Mouse (Mus musculus) neural tube, embryonic 11.5 days (tissue): ENCODE results near the gene Cd36. TPM values are rescaled to one million over a fixed set of nuclear protein-coding genes. Genes with fewer than 3 reads are reported as not detected.

ENCODE experiments used
- ATAC-seq: fragments of 200-750 bp; cut with Nextera tagmentation; 2 replicates; pipeline ENCODE4 v1.8.0; 2017; ENCODE audit warnings: moderate number of reproducible peaks, mild to moderate bottlenecking, moderate TSS enrichment, moderate library complexity; ENCODE audit not compliant: insufficient read depth, low FRiP score, low TSS enrichment
- DNase-seq: peaks from one replicate; pipeline ENCODE4 v3.0.0-alpha.2; 2015; ENCODE audit warnings: low spot score
- H3K27ac ChIP-seq: fragments of 300-500 bp; sonication (generic); 2 replicates; pipeline ENCODE4 v1.5.1; 2014; ENCODE audit warnings: low read depth, mild to moderate bottlenecking, low read length
- H3K27me3 ChIP-seq: fragments of 300-500 bp; sonication (generic); 2 replicates; pipeline ENCODE4 v1.6.1; 2014; ENCODE audit warnings: mild to moderate bottlenecking, low read length, mixed read lengths; ENCODE audit not compliant: control insufficient read depth, insufficient read depth
- H3K36me3 ChIP-seq: fragments of 300-500 bp; sonication (generic); 2 replicates; pipeline ENCODE4 v1.6.1; 2014; ENCODE audit warnings: mild to moderate bottlenecking, low read length, moderate library complexity, mixed read lengths; ENCODE audit not compliant: control insufficient read depth, insufficient read depth
- H3K4me1 ChIP-seq: fragments of 300-500 bp; sonication (generic); 2 replicates; pipeline ENCODE4 v1.6.1; 2014; ENCODE audit warnings: low read length, mixed read lengths; ENCODE audit not compliant: control insufficient read depth, insufficient read depth
- H3K4me2 ChIP-seq: fragments of 300-500 bp; sonication (generic); 2 replicates; pipeline ENCODE4 v1.6.1; 2014; ENCODE audit warnings: low read depth, mild to moderate bottlenecking, moderate library complexity
- H3K4me3 ChIP-seq: fragments of 300-500 bp; sonication (generic); 2 replicates; pipeline ENCODE4 v1.5.1; 2014; ENCODE audit warnings: low read depth, low read length
- H3K9ac ChIP-seq: fragments of 300-500 bp; sonication (generic); 2 replicates; pipeline ENCODE4 v1.6.1; 2014; ENCODE audit warnings: mild to moderate bottlenecking, low read length
- H3K9me3 ChIP-seq: fragments of 300-500 bp; sonication (generic); 2 replicates; pipeline ENCODE4 v1.6.1; 2016; ENCODE audit warnings: low read length; ENCODE audit not compliant: control insufficient read depth
- WGBS: fragments of 180-500 bp; shearing (Covaris S2); extraction: QIAGEN DNeasy Blood & Tissue Kit; methylation state at CpG from one replicate; pipeline ENCODE4 v1.1.7; 2014; 5-methylcytosine and 5-hydroxymethylcytosine counted together
- polyA plus RNA-seq: library from polyadenylated mRNA; unstranded; fragments of >200 nt; fragmentation: Nextera tagmentation; extraction: Ambion mirVana; gene quantifications from 2 replicates; pipeline ENCODE4 v1.2.1, GENCODE M21; 2014

The Cd36 gene
- polyA plus RNA-seq, 1 experiment from 2014 or later: 2.4 TPM

- H3K27me3 ChIP-seq: no peaks in the 10 kb centered on the region
- DNase-seq: no peak
- H3K4me2 ChIP-seq: no peak overlapping the region
- WGBS: 82% methylated on average over 3 of the region's 3 CpGs
- H3K36me3 ChIP-seq: no peaks in the 10 kb centered on the region
- no peak for ATAC-seq
- H3K27ac ChIP-seq: no peak overlapping the region
- no peaks in the 10 kb centered on the region for H3K4me1 ChIP-seq
- H3K9me3 ChIP-seq: no peaks in the 10 kb centered on the region
- no peak overlapping the region for H3K4me3 ChIP-seq
- no peak overlapping the region for H3K9ac ChIP-seq
These were observed 81.7 kb downstream of the Cd36 start for GRCm38 (mm10) chr5:17806774-17807377.

GRCm38 (mm10) chr5:17776571-17776970 is 112.0 kb downstream of the Cd36 start:
- Histone ChIP-seq H3K36me3 (no peaks in the 10 kb centered on the region), H3K27me3 (no peaks in the 10 kb centered on the region)

GRCm38 (mm10) chr5:17770328-17770727 is 118.3 kb downstream of the Cd36 start:
- no peaks in the 10 kb centered on the region for H3K36me3 ChIP-seq
- H3K4me1 ChIP-seq: no peaks in the 10 kb centered on the region
- no peak overlapping the region for H3K4me3 ChIP-seq
- ATAC-seq (no peak), DNase-seq (no peak)
- H3K4me2 ChIP-seq: no peak overlapping the region
- no peaks in the 10 kb centered on the region for H3K9me3 ChIP-seq
- H3K27ac ChIP-seq: no peak overlapping the region
- H3K9ac ChIP-seq: no peak overlapping the region
- H3K27me3 ChIP-seq: no peaks in the 10 kb centered on the region
- 90% methylated on average over 2 of the region's 2 CpGs for WGBS

More at GRCm38 (mm10) chr5:17776571-17776970, 112.0 kb downstream of the Cd36 start:
- no peak for ATAC-seq
- Histone ChIP-seq H3K4me1 (no peaks in the 10 kb centered on the region), H3K4me2 (no peak overlapping the region), H3K9me3 (no peaks in the 10 kb centered on the region), H3K27ac (no peak overlapping the region), H3K4me3 (no peak overlapping the region), H3K9ac (no peak overlapping the region)
- WGBS: 96% methylated on average over 6 of the region's 6 CpGs
- DNase-seq: peak; percentile 54

- ATAC-seq (peak; percentile 69; the same call in 1 of the 2 replicates), DNase-seq (peak; percentile 33)
- H3K9ac ChIP-seq: no peak overlapping the region
- H3K27me3 ChIP-seq: no peaks in the 10 kb centered on the region
- H3K4me3 ChIP-seq: no peak overlapping the region
- H3K36me3 ChIP-seq: no peaks in the 10 kb centered on the region
- no peaks in the 10 kb centered on the region for H3K9me3 ChIP-seq
- H3K4me2 ChIP-seq: no peak overlapping the region
- H3K27ac ChIP-seq: no peak overlapping the region
- H3K4me1 ChIP-seq: no peaks in the 10 kb centered on the region
- WGBS: 62% methylated on average over 4 of the region's 4 CpGs
These were observed 122.5 kb downstream of the Cd36 start for GRCm38 (mm10) chr5:17766006-17766677.

GRCm38 (mm10) chr5:17753471-17754005 is 135.1 kb downstream of the Cd36 start:
- Histone ChIP-seq H3K27me3 (no peaks in the 10 kb centered on the region), H3K9ac (no peak overlapping the region), H3K4me1 (no peaks in the 10 kb centered on the region), H3K27ac (no peak overlapping the region), H3K36me3 (no peaks in the 10 kb centered on the region), H3K4me2 (no peak overlapping the region), H3K4me3 (no peak overlapping the region), H3K9me3 (no peaks in the 10 kb centered on the region)
- ATAC-seq: no peak
- no peak for DNase-seq
- WGBS: 91% methylated on average over 7 of the region's 7 CpGs

- no peak overlapping the region for H3K4me2 ChIP-seq
- 72% methylated on average over 3 of the region's 3 CpGs for WGBS
These were observed 140.3 kb downstream of the Cd36 start for GRCm38 (mm10) chr5:17748293-17748692.

GRCm38 (mm10) chr5:17747143-17747542 is 141.5 kb downstream of the Cd36 start:
- ATAC-seq (no peak), DNase-seq (peak; percentile 40)
- H3K9me3 ChIP-seq: no peaks in the 10 kb centered on the region
- no peak overlapping the region for H3K4me3 ChIP-seq
- H3K27ac ChIP-seq: no peak overlapping the region
- H3K27me3 ChIP-seq: no peaks in the 10 kb centered on the region
- no peak overlapping the region for H3K4me2 ChIP-seq
- H3K4me1 ChIP-seq: no peaks in the 10 kb centered on the region; the same call in 1 of the 2 replicates
- H3K9ac ChIP-seq: no peak overlapping the region
- WGBS: 28% methylated on average over 5 of the region's 5 CpGs
- no peaks in the 10 kb centered on the region for H3K36me3 ChIP-seq

More at GRCm38 (mm10) chr5:17748293-17748692, 140.3 kb downstream of the Cd36 start:
- DNase-seq (no peak), ATAC-seq (no peak)
- no peaks in the 10 kb centered on the region; the same call in 1 of the 2 replicates for H3K4me1 ChIP-seq
- H3K9ac ChIP-seq: no peak overlapping the region
- H3K9me3 ChIP-seq: no peaks in the 10 kb centered on the region
- H3K27me3 ChIP-seq: no peaks in the 10 kb centered on the region
- H3K4me3 ChIP-seq: no peak overlapping the region
- no peak overlapping the region for H3K27ac ChIP-seq
- H3K36me3 ChIP-seq: no peaks in the 10 kb centered on the region

- Histone ChIP-seq H3K27ac (no peak overlapping the region), H3K36me3 (no peaks in the 10 kb centered on the region), H3K4me2 (no peak overlapping the region), H3K27me3 (no peaks in the 10 kb centered on the region), H3K4me1 (no peaks in the 10 kb centered on the region; the same call in 1 of the 2 replicates), H3K9ac (no peak overlapping the region), H3K9me3 (no peaks in the 10 kb centered on the region), H3K4me3 (no peak overlapping the region)
- DNase-seq (no peak), ATAC-seq (no peak)
These were observed 142.1 kb downstream of the Cd36 start for GRCm38 (mm10) chr5:17746520-17746919.

GRCm38 (mm10) chr5:17739805-17740204 is 148.8 kb downstream of the Cd36 start:
- Histone ChIP-seq H3K9ac (no peak overlapping the region), H3K4me2 (no peak overlapping the region), H3K9me3 (no peaks in the 10 kb centered on the region), H3K4me3 (no peak overlapping the region), H3K27ac (no peak overlapping the region), H3K27me3 (no peaks in the 10 kb centered on the region), H3K36me3 (no peaks in the 10 kb centered on the region), H3K4me1 (no peaks in the 10 kb centered on the region; the same call in 1 of the 2 replicates)
- WGBS: 53% methylated on average over 3 of the region's 3 CpGs
- ATAC-seq: no peak
- no peak for DNase-seq
